Mouse (Mus musculus) CH12.LX (cell line): ENCODE measurements around the gene Cs. TPM values are rescaled to one million over a fixed set of nuclear protein-coding genes. Genes with fewer than 3 reads are reported as not detected.

Experiments
- DNase-seq: peaks from one replicate; pipeline ENCODE4 v3.0.0-alpha.2; 2013; ENCODE audit errors: extremely low read depth
- H3K27ac ChIP-seq: 2 replicates; pipeline ENCODE4 v1.5.1; 2012; ENCODE audit warnings: low read depth, mild to moderate bottlenecking, control low read depth, moderate library complexity; ENCODE audit not compliant: insufficient read depth
- H3K27me3 ChIP-seq: replicated peaks from 2 replicates; pipeline ENCODE3; 2012; ENCODE audit warnings: inconsistent platforms
- H3K36me3 ChIP-seq, 2 experiments: replicated peaks in 1 of 2; 2 replicates each; pipeline versions ENCODE3 to v1.6.1; 2012; ENCODE audit warnings: inconsistent platforms in 1 of 2, low read length in 1 of 2, mild to moderate bottlenecking in 1 of 2, mixed read lengths in 1 of 2, moderate library complexity in 1 of 2; ENCODE audit not compliant: control insufficient read depth in 1 of 2, insufficient read depth in 1 of 2
- H3K4me1 ChIP-seq, 2 experiments: 2 replicates each; pipeline ENCODE4 v1.6.1; 2012; ENCODE audit warnings: inconsistent platforms in 1 of 2, moderate library complexity in 1 of 2; ENCODE audit not compliant: insufficient read depth in 2 of 2, control insufficient read depth in 1 of 2
- H3K4me2 ChIP-seq: 2 replicates; pipeline ENCODE4 v1.6.1; 2012; ENCODE audit warnings: low read depth, mild to moderate bottlenecking, control low read depth; ENCODE audit not compliant: poor library complexity, insufficient read depth, severe bottlenecking
- H3K4me3 ChIP-seq, 3 experiments: fragments of 150-350 bp in 1 of 3; sonication (generic) in 1 of 3; replicated peaks in 1 of 3; 2 replicates each; pipeline versions ENCODE3 to v1.5.1; 2011 to 2012; ENCODE audit warnings: low read depth in 2 of 3, low read length in 2 of 3, mild to moderate bottlenecking in 2 of 3, moderate library complexity in 2 of 3, control low read depth in 1 of 3, improper control_type of control experiment in 1 of 3, inconsistent platforms in 1 of 3, mixed read lengths in 1 of 3; ENCODE audit not compliant: poor library complexity in 1 of 3
- H3K79me2 ChIP-seq: replicated peaks from 2 replicates; pipeline ENCODE4 v1.6.1; 2012; ENCODE audit warnings: mild to moderate bottlenecking, moderate library complexity; ENCODE audit not compliant: control insufficient read depth, poor library complexity, insufficient read depth, severe bottlenecking; ENCODE audit errors: extremely low read depth
- H3K9ac ChIP-seq: 2 replicates; pipeline ENCODE4 v1.6.1; 2012; ENCODE audit warnings: low read depth, mild to moderate bottlenecking, control low read depth, moderate library complexity; ENCODE audit not compliant: insufficient read depth
- H3K9me3 ChIP-seq: replicated peaks from 2 replicates; pipeline ENCODE3; 2012; ENCODE audit warnings: low read length, inconsistent platforms, mixed read lengths
- CHD1 ChIP-seq: IDR thresholded peaks from 2 replicates; pipeline ENCODE4 v1.6.1; 2012; ENCODE audit warnings: low read depth, low read length, improper control_type of control experiment, inconsistent platforms
- ELF1 ChIP-seq: IDR thresholded peaks from 2 replicates; pipeline ENCODE4 v1.6.1; 2014; ENCODE audit warnings: low read depth, mild to moderate bottlenecking, inconsistent platforms, low read length, improper control_type of control experiment
- HCFC1 ChIP-seq: IDR thresholded peaks from 2 replicates; pipeline ENCODE4 v1.6.1; 2012; ENCODE audit warnings: low read depth, mild to moderate bottlenecking, inconsistent platforms, low read length, improper control_type of control experiment
- IRF4 ChIP-seq: IDR thresholded peaks from 2 replicates; pipeline ENCODE4 v1.6.1; 2014; ENCODE audit warnings: low read depth, mild to moderate bottlenecking, inconsistent platforms, low read length, improper control_type of control experiment
- KAT2A ChIP-seq: IDR thresholded peaks from 2 replicates; pipeline ENCODE4 v1.6.1; 2012; ENCODE audit warnings: low read length, improper control_type of control experiment, inconsistent platforms; ENCODE audit not compliant: insufficient replicate concordance
- MAX ChIP-seq: IDR thresholded peaks from 2 replicates; pipeline ENCODE4 v1.6.1; 2011; ENCODE audit warnings: low read length, improper control_type of control experiment
- MAZ ChIP-seq: IDR thresholded peaks from 2 replicates; pipeline ENCODE4 v1.6.1; 2012; ENCODE audit warnings: low read depth, mild to moderate bottlenecking, inconsistent platforms, low read length, improper control_type of control experiment, moderate library complexity
- MEF2A ChIP-seq: IDR thresholded peaks from 2 replicates; pipeline ENCODE4 v1.6.1; 2014; ENCODE audit warnings: low read depth, mild to moderate bottlenecking, inconsistent platforms, low read length, improper control_type of control experiment, borderline replicate concordance
- MXI1 ChIP-seq: IDR thresholded peaks from 2 replicates; pipeline ENCODE4 v1.6.1; 2011; ENCODE audit warnings: mild to moderate bottlenecking, low read depth, low read length, improper control_type of control experiment
- NELFE ChIP-seq: IDR thresholded peaks from 2 replicates; pipeline ENCODE4 v1.6.1; 2011; ENCODE audit warnings: low read depth, low read length, improper control_type of control experiment
- NRF1 ChIP-seq: IDR thresholded peaks from 2 replicates; pipeline ENCODE4 v1.6.1; 2014; ENCODE audit warnings: low read depth, mild to moderate bottlenecking, inconsistent platforms, low read length, improper control_type of control experiment, moderate library complexity
- POLR2A ChIP-seq: IDR thresholded peaks from 2 replicates; pipeline ENCODE4 v1.6.1; 2011; ENCODE audit warnings: low read depth, mild to moderate bottlenecking, improper control_type of control experiment, low read length
- SIN3A ChIP-seq: IDR thresholded peaks from 2 replicates; pipeline ENCODE4 v1.6.1; 2012; ENCODE audit warnings: low read length, improper control_type of control experiment, inconsistent platforms
- TBP ChIP-seq: conservative IDR thresholded peaks from 2 replicates; pipeline ENCODE4 v1.6.1; 2011; ENCODE audit warnings: low read depth, low read length, improper control_type of control experiment
- TCF12 ChIP-seq: IDR thresholded peaks from 2 replicates; pipeline ENCODE4 v1.6.1; 2014; ENCODE audit warnings: low read depth, mild to moderate bottlenecking, inconsistent platforms, low read length, improper control_type of control experiment
- UBTF ChIP-seq: IDR thresholded peaks from 2 replicates; pipeline ENCODE4 v1.6.1; 2012; ENCODE audit warnings: low read depth, mild to moderate bottlenecking, inconsistent platforms, low read length, improper control_type of control experiment, moderate library complexity
- USF1 ChIP-seq: IDR thresholded peaks from 2 replicates; pipeline ENCODE4 v1.6.1; 2014; ENCODE audit warnings: low read depth, mild to moderate bottlenecking, inconsistent platforms, low read length, improper control_type of control experiment
- ZC3H11A ChIP-seq: IDR thresholded peaks from 2 replicates; pipeline ENCODE4 v1.6.1; 2012; ENCODE audit warnings: low read depth, mild to moderate bottlenecking, inconsistent platforms, low read length, improper control_type of control experiment
- ZMIZ1 ChIP-seq: IDR thresholded peaks from 2 replicates; pipeline ENCODE4 v1.6.1; 2012; ENCODE audit warnings: low read depth, mild to moderate bottlenecking, inconsistent platforms, low read length, improper control_type of control experiment
- ZNF384 ChIP-seq: IDR thresholded peaks from 2 replicates; pipeline ENCODE4 v1.6.1; 2012; ENCODE audit warnings: low read depth, low read length, improper control_type of control experiment, inconsistent platforms
- dilution Hi-C: fragments of 300-500 bp; cut with MboI; formaldehyde crosslinking; loops from 2 replicates; pipeline ENCODE4 v1.14.3; 2020; ENCODE audit warnings: low sequenced_read_pairs; ENCODE audit not compliant: extremely low pct_unique_long_range_greater_than_20kb, extremely low pct_ligation_motif_present
- in situ Hi-C: fragments of 300-500 bp; cut with MboI; formaldehyde crosslinking; loops from 3 replicates; pipeline ENCODE4 v1.14.3; 2019; ENCODE audit warnings: low sequenced_read_pairs, low pct_ligation_motif_present, low pct_unique_long_range_greater_than_20kb, mixed read lengths
- polyA plus RNA-seq: library from polyadenylated mRNA; unstranded; fragments of >175 nt; gene quantifications from 2 replicates; pipeline ENCODE4 v1.2.1, GENCODE M21; 2012; ENCODE audit warnings: low read depth; ENCODE audit not compliant: insufficient read length
- total RNA-seq, 2 experiments: library from RNA; depleted of rRNA; stranded (reverse); fragments of 300-350 nt in 1 of 2; fragments of >200 nt in 1 of 2; gene quantifications; 2 replicates each; pipeline ENCODE4 v1.2.3; 2012 to 2014

The Cs gene
- total and polyA plus RNA-seq, 3 experiments: 131 to 240 (median 145) TPM

GRCm38 (mm10) chr10:128368402-128369217 lies 31.1 kb downstream of the Cs start, which contains the start of gene Coq10a:
Gene Coq10a, minus strand, starts transcription at chr10:128368997.
- H3K9me3 ChIP-seq: no peaks in the 10 kb centered on the region
- H3K27me3 ChIP-seq: no peaks in the 10 kb centered on the region
- H3K4me3 ChIP-seq: peak within 1 kb of the TSS; percentile 68 to 93 (median 80)
- TF ChIP-seq MXI1 (peak; percentile 70; the same call in 1 of the 2 replicates), NELFE (peak; percentile 91), POLR2A (peak; percentile 74), MAZ (no peak), ELF1 (peak; percentile 47), CHD1 (no peak), TCF12 (peak; percentile 72), ZMIZ1 (peak; percentile 76), SIN3A (peak; percentile 82), IRF4 (peak; percentile 60; the same call in 1 of the 2 replicates), HCFC1 (peak; percentile 84), USF1 (peak; percentile 15; the same call in 1 of the 2 replicates), MEF2A (0 out of 2 replicates have a peak, but pooled peaks have one; percentile 25), ZNF384 (no peak), MAX (peak; percentile 61), NRF1 (peak; percentile 46), KAT2A (no peak), UBTF (peak; percentile 82), ZC3H11A (no peak)
- H3K4me2 ChIP-seq: peak within 1 kb of the TSS; percentile 73
- peak within 1 kb of the TSS; percentile 99 for H3K27ac ChIP-seq
- peaks cover 10 to 23% of the 10 kb centered on the region in 2 experiments for H3K36me3 ChIP-seq
- in situ Hi-C loops: no loop called here
- H3K9ac ChIP-seq: peak within 1 kb of the TSS; percentile 77
- H3K79me2 ChIP-seq: no peaks in the 10 kb centered on the region
- dilution Hi-C loops: no loop called here
- peak; percentile 88 for DNase-seq
- H3K4me1 ChIP-seq: peaks cover 3 to 22% of the 10 kb centered on the region in 2 experiments; a peak in 3 of 4 replicates

- Histone ChIP-seq H3K4me1 (peaks cover 3 to 22% of the 10 kb centered on the region in 2 experiments; a peak in 3 of 4 replicates), H3K4me3 (peak overlapping the region; percentile 49 to 93 (median 68)), H3K79me2 (no peaks in the 10 kb centered on the region), H3K4me2 (peak overlapping the region; percentile 37), H3K9ac (peak overlapping the region; percentile 77), H3K9me3 (no peaks in the 10 kb centered on the region), H3K36me3 (peaks cover 8 to 21% of the 10 kb centered on the region in 2 experiments), H3K27me3 (no peaks in the 10 kb centered on the region), H3K27ac (peak overlapping the region; percentile 99)
- dilution Hi-C loops: no loop called here
- in situ Hi-C loops: no loop called here
- peak; percentile 84; the same call in 1 of the 2 replicates for TF ChIP-seq TBP
- no peak for TF ChIP-seq ZMIZ1
- no peak for DNase-seq
Observed at GRCm38 (mm10) chr10:128369218-128369543, 31.6 kb downstream of the Cs start.
